Mouse (Mus musculus) liver, embryonic 16.5 days (tissue): ENCODE results near the gene G430095P16Rik. TPM values are rescaled to one million over a fixed set of nuclear protein-coding genes. Genes with fewer than 3 reads are reported as not detected.
A peak's percentile ranks its signal among the peaks of the same experiment; 100 is the strongest.

Source experiments
- ATAC-seq: fragments of 200-750 bp; cut with Nextera tagmentation; 2 replicates; pipeline ENCODE4 v1.8.0; 2017; ENCODE audit warnings: low read depth, mild to moderate bottlenecking, moderate number of reproducible peaks, moderate library complexity
- H3K27ac ChIP-seq: fragments of 300-500 bp; sonication (generic); 2 replicates; pipeline ENCODE4 v1.5.1; 2014; ENCODE audit warnings: mild to moderate bottlenecking, low read length
- H3K27me3 ChIP-seq: fragments of 300-500 bp; sonication (generic); 2 replicates; pipeline ENCODE4 v1.6.1; 2014; ENCODE audit warnings: low read depth, low read length, mixed read lengths; ENCODE audit not compliant: control insufficient read depth, insufficient read depth
- H3K36me3 ChIP-seq: fragments of 300-500 bp; sonication (generic); 2 replicates; pipeline ENCODE4 v1.6.1; 2014; ENCODE audit warnings: mild to moderate bottlenecking; ENCODE audit not compliant: control insufficient read depth, insufficient read depth
- H3K4me1 ChIP-seq: fragments of 300-500 bp; sonication (generic); 2 replicates; pipeline ENCODE4 v1.6.1; 2014; ENCODE audit warnings: low read depth, low read length, mixed read lengths; ENCODE audit not compliant: control insufficient read depth
- H3K4me2 ChIP-seq: fragments of 300-500 bp; sonication (generic); 2 replicates; pipeline ENCODE4 v1.6.1; 2014; ENCODE audit warnings: low read depth, low read length, mixed read lengths
- H3K4me3 ChIP-seq: fragments of 300-500 bp; sonication (generic); 2 replicates; pipeline ENCODE4 v1.5.1; 2014; ENCODE audit warnings: low read depth, mild to moderate bottlenecking, low read length
- H3K9ac ChIP-seq: fragments of 300-500 bp; sonication (generic); 2 replicates; pipeline ENCODE4 v1.6.1; 2014; ENCODE audit warnings: low read depth, low read length
- H3K9me3 ChIP-seq: fragments of 300-500 bp; sonication (generic); replicated peaks from 2 replicates; pipeline ENCODE4 v1.6.1; 2016; ENCODE audit warnings: low read length; ENCODE audit not compliant: control insufficient read depth
- WGBS: fragments of 180-500 bp; shearing (Covaris S2); extraction: QIAGEN DNeasy Blood & Tissue Kit; methylation state at CpG from one replicate; pipeline ENCODE4 v1.1.7; 2014; ENCODE audit not compliant: insufficient replicate concordance; 5-methylcytosine and 5-hydroxymethylcytosine counted together
- polyA plus RNA-seq: library from polyadenylated mRNA; unstranded; fragments of >200 nt; fragmentation: Nextera tagmentation; extraction: Ambion mirVana; gene quantifications from 2 replicates; pipeline ENCODE4 v1.2.1, GENCODE M21; 2015

G430095P16Rik gene
- polyA plus RNA-seq: 7.0 and 7.8 TPM in 2 replicates

- H3K36me3 ChIP-seq: no peaks in the 10 kb centered on the region
- no peaks in the 10 kb centered on the region for H3K27me3 ChIP-seq
- peak within 1 kb of the TSS; percentile 66 for H3K4me3 ChIP-seq
- 6% methylated on average over 10 of the region's 10 CpGs for WGBS
- H3K27ac ChIP-seq: peak within 1 kb of the TSS; percentile 94
- no peaks in the 10 kb centered on the region for H3K9me3 ChIP-seq
- H3K4me2 ChIP-seq: peak within 1 kb of the TSS; percentile 92
- H3K4me1 ChIP-seq: peaks cover 67% of the 10 kb centered on the region
- H3K9ac ChIP-seq: peak within 1 kb of the TSS; percentile 81
- ATAC-seq: peak; percentile 93
Observed at GRCm38 (mm10) chr8:84722850-84723570, at the start of gene G430095P16Rik. Gene G430095P16Rik, plus strand, starts transcription at chr8:84723007.

GRCm38 (mm10) chr8:84677305-84677704, 45.5 kb upstream of the G430095P16Rik start:
- peak; percentile 23 for ATAC-seq
- 83% methylated on average over 5 of the region's 5 CpGs for WGBS
- H3K36me3 ChIP-seq: peaks cover 19% of the 10 kb centered on the region

GRCm38 (mm10) chr8:84681476-84681875, 41.3 kb upstream of the G430095P16Rik start:
- Histone ChIP-seq H3K27ac (no peak overlapping the region), H3K36me3 (peaks cover 3% of the 10 kb centered on the region; the same call in 1 of the 2 replicates), H3K9me3 (no peaks in the 10 kb centered on the region), H3K4me3 (no peak overlapping the region), H3K4me1 (peaks cover 30% of the 10 kb centered on the region), H3K4me2 (no peak overlapping the region), H3K27me3 (no peaks in the 10 kb centered on the region), H3K9ac (no peak overlapping the region)
- ATAC-seq: no peak
- WGBS: 76% methylated on average over 2 of the region's 2 CpGs

More at GRCm38 (mm10) chr8:84677305-84677704, 45.5 kb upstream of the G430095P16Rik start:
- Histone ChIP-seq H3K4me3 (no peak overlapping the region), H3K4me2 (no peak overlapping the region), H3K9me3 (no peaks in the 10 kb centered on the region), H3K27me3 (no peaks in the 10 kb centered on the region), H3K27ac (no peak overlapping the region), H3K4me1 (peaks cover 6% of the 10 kb centered on the region), H3K9ac (no peak overlapping the region)

- no peak overlapping the region for H3K4me2 ChIP-seq
- H3K36me3 ChIP-seq: peaks cover 3% of the 10 kb centered on the region; the same call in 1 of the 2 replicates
- H3K9me3 ChIP-seq: no peaks in the 10 kb centered on the region
- no peak overlapping the region for H3K4me3 ChIP-seq
- H3K27ac ChIP-seq: no peak overlapping the region
- no peak for ATAC-seq
- H3K27me3 ChIP-seq: no peaks in the 10 kb centered on the region
- H3K9ac ChIP-seq: no peak overlapping the region
- H3K4me1 ChIP-seq: peaks cover 33% of the 10 kb centered on the region
- 39% methylated on average over 2 of the region's 2 CpGs for WGBS
Observed at GRCm38 (mm10) chr8:84682257-84682656, 40.5 kb upstream of the G430095P16Rik start.

GRCm38 (mm10) chr8:84684537-84684936, 38.3 kb upstream of the G430095P16Rik start:
- no peak for ATAC-seq
- Histone ChIP-seq H3K4me2 (no peak overlapping the region), H3K36me3 (peaks cover 3% of the 10 kb centered on the region; the same call in 1 of the 2 replicates), H3K9ac (no peak overlapping the region), H3K27me3 (no peaks in the 10 kb centered on the region), H3K4me1 (peaks cover 41% of the 10 kb centered on the region), H3K4me3 (no peak overlapping the region), H3K9me3 (no peaks in the 10 kb centered on the region), H3K27ac (no peak overlapping the region)
- WGBS: 55% methylated on average over 3 of the region's 3 CpGs

- peak within 1 kb of the TSS; percentile 99 for H3K9ac ChIP-seq
- ATAC-seq: no peak
- H3K4me1 ChIP-seq: peaks cover 50% of the 10 kb centered on the region
- peak within 1 kb of the TSS; percentile 88 for H3K4me2 ChIP-seq
- H3K9me3 ChIP-seq: no peaks in the 10 kb centered on the region
- WGBS: 8% methylated on average over 20 of the region's 20 CpGs
- H3K27ac ChIP-seq: peak within 1 kb of the TSS; percentile 92
- peak within 1 kb of the TSS; percentile 97 for H3K4me3 ChIP-seq
- H3K36me3 ChIP-seq: peaks cover 3% of the 10 kb centered on the region; the same call in 1 of the 2 replicates
- H3K27me3 ChIP-seq: no peaks in the 10 kb centered on the region
Observed at GRCm38 (mm10) chr8:84686191-84687002, 36.4 kb upstream of the G430095P16Rik start, which contains the start of gene Trmt1. Gene Trmt1, plus strand, starts transcription at chr8:84686307.

- H3K27ac ChIP-seq: peak overlapping the region; percentile 92
- H3K27me3 ChIP-seq: no peaks in the 10 kb centered on the region
- peak overlapping the region; percentile 97 for H3K4me3 ChIP-seq
- H3K36me3 ChIP-seq: peaks cover 2% of the 10 kb centered on the region; the same call in 1 of the 2 replicates
- 1% methylated on average over 51 of the region's 62 CpGs for WGBS
- peak overlapping the region; percentile 88 for H3K4me2 ChIP-seq
- H3K9ac ChIP-seq: peak overlapping the region; percentile 99
- no peaks in the 10 kb centered on the region for H3K9me3 ChIP-seq
- H3K4me1 ChIP-seq: peaks cover 48% of the 10 kb centered on the region
- peak; percentile 42 for ATAC-seq
Observed at GRCm38 (mm10) chr8:84687003-84687704, 35.7 kb upstream of the G430095P16Rik start.

GRCm38 (mm10) chr8:84687705-84688100, 35.1 kb upstream of the G430095P16Rik start, which contains the start of gene Nacc1:
Gene Nacc1, minus strand, starts transcription at chr8:84687862.
- Histone ChIP-seq H3K4me2 (peak within 1 kb of the TSS; percentile 88), H3K4me3 (peak within 1 kb of the TSS; percentile 97), H3K36me3 (0 out of 2 replicates have a peak, but pooled peaks cover 2% of the 10 kb centered on the region), H3K27me3 (no peaks in the 10 kb centered on the region), H3K9me3 (no peaks in the 10 kb centered on the region), H3K4me1 (peaks cover 46% of the 10 kb centered on the region), H3K9ac (peak within 1 kb of the TSS; percentile 99), H3K27ac (peak within 1 kb of the TSS; percentile 92)
- 0% methylated on average over 35 of the region's 37 CpGs for WGBS
- peak; percentile 85 for ATAC-seq
